Mouse (Mus musculus) embryonic fibroblast, embryonic 13.5 days (primary cell): ENCODE data around the gene Osbpl5.
"Not testable (repeated sequence)": the region's sequence is repeated elsewhere in the genome, so short reads cannot be mapped to it uniquely, and the experiment has no call there.

Source experiments
- CTCF ChIP-seq: IDR thresholded peaks from 2 replicates; pipeline ENCODE4 v1.5.1; 2011; ENCODE audit warnings: mild to moderate bottlenecking, control low read depth, low read length, moderate library complexity, borderline replicate concordance; ENCODE audit not compliant: insufficient read depth
- POLR2A ChIP-seq: IDR thresholded peaks from 2 replicates; pipeline ENCODE4 v1.6.1; 2011; ENCODE audit warnings: low read depth, mild to moderate bottlenecking, control low read depth, low read length, moderate library complexity

GRCm38 (mm10) chr7:143649769-143650346, 106.9 kb downstream of the Osbpl5 start:
- TF ChIP-seq POLR2A, CTCF: not testable (repeated sequence)
